Mouse (Mus musculus): ENCODE results near the gene Cdk5r1.

DNA sequence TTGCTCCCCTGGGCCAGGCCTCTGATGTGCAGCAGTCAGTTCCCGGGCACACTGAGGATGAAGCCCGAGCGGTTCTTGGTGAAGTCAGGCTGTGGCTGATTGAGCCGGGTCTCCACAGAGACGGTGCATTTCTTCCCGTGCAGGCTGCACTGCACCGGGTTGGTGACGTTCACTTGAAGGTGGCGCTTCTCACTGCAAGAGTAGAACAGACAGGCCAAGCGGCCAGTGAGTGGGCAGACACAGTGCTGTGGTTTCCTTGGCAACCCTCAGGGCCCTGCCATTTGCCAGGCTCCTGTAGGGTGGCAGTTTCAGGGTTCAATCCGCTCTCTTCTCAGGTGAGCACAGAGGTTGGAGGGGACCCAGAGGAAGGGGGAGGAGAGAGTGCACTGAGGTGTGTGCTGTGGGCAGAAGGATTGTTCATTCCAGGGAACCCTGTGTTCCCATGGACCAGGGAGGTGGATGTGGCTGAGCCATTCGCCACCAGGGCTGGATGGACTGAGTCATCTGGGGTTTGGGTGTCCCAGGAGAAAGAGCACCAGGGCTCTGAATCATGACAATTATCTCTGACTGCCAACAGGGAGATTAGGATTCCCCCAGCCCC, 7.5 kb downstream of the Cdk5r1 start:
- TF ChIP-seq GATA1 (IDR thresholded peaks at IDR 0.05; ENCODE audit: borderline replicate concordance, low read length): no peak
- no peak for TF ChIP-seq FLI1 (IDR thresholded peaks at IDR 0.05; ENCODE audit: low read length)

Data from megakaryocyte, embryonic 14.5 days (primary cell).